8 mouse cellular contexts compared by ENCODE assay signal in the genomic region with DNA sequence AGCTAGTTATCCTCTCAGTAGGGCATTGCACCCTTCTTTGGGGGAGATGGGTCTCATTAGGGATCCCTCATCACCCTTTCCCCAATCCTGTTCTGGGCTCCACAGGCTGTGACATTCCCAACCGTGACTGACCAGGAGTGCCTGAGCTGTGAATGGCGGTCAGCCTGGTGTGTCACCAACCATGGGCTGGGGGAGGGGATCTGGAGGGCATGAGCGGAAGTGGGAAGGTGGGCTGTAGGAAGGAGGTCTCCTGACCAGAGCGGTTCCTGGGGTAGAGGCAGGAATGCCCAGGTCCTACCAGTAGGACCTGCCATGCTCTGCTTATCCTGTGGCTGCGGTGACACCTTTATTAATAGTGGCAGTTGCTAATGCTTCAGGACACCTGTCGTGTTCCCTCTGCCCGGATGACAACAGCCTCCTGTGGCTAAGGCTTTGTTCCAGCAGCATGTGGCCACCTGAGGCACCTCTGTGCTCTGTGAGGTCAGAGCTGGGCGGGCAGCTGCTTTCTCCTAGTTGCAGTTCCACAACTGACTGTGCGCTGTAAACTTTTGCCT. TPM values are rescaled to one million over a fixed set of nuclear protein-coding genes. Genes with fewer than 3 reads are reported as not detected.
DNase-seq lines count a peak whose midpoint lies in the region; ATAC-seq and TF ChIP-seq lines count a peak whose summit lies in the region.

No protein-coding gene starts in this region.

- peaks cover 32% of the 10 kb centered on the region for H3K4me1 ChIP-seq in lung, embryonic 14.5 days (ENCODE audit: insufficient read depth)
- H3K4me1 ChIP-seq in embryonic fibroblast, embryonic 13.5 days (ENCODE audit: control insufficient read depth, insufficient read depth, low read length), result peaks cover 21% of the 10 kb centered on the region
- H3K4me1 ChIP-seq in intestine, embryonic 16.5 days (ENCODE audit: control insufficient read depth, insufficient read depth, low read length), result peaks cover 57% of the 10 kb centered on the region
- peaks cover 86% of the 10 kb centered on the region for H3K4me1 ChIP-seq in neural tube, embryonic 13.5 days (replicated peaks)

- peak overlapping the region; percentile 40 for H3K4me3 ChIP-seq in lung, embryonic 14.5 days (ENCODE audit: low read depth, low read length)
- H3K4me3 ChIP-seq in embryonic fibroblast, embryonic 13.5 days (ENCODE audit: insufficient read depth, low read length), result peak overlapping the region; percentile 21; the same call in 1 of the 2 replicates
- peak overlapping the region; percentile 54 for H3K4me3 ChIP-seq in intestine, embryonic 16.5 days (ENCODE audit: low read length)
- peak overlapping the region; percentile 40 for H3K4me3 ChIP-seq in neural tube, embryonic 13.5 days

- DNase-seq in lung, embryonic 14.5 days, result no peak
- DNase-seq in lung, postnatal 14 days, result no peak
- DNase-seq in left cerebral cortex, adult 9 months (ENCODE audit: low spot score in 2 of 2), result no peak
- DNase-seq in layer of hippocampus, postnatal 25 days (ENCODE audit: extremely low spot score in 1 of 2, low spot score in 1 of 2), result no peak
- no peak for DNase-seq in gastrocnemius, adult 18-20 months (ENCODE audit: low spot score)

- 28% methylated on average over 9 of the region's 9 CpGs for WGBS in lung, embryonic 14.5 days
- 40% methylated on average over 9 of the region's 9 CpGs for WGBS in intestine, embryonic 16.5 days
- WGBS in neural tube, embryonic 13.5 days, result 28% methylated on average over 9 of the region's 9 CpGs

- no peaks in the 10 kb centered on the region for H3K27me3 ChIP-seq in lung, embryonic 14.5 days (ENCODE audit: insufficient read depth, low read length)
- no peaks in the 10 kb centered on the region for H3K27me3 ChIP-seq in intestine, embryonic 16.5 days (replicated peaks; ENCODE audit: control insufficient read depth, insufficient read depth, low read length)
- no peaks in the 10 kb centered on the region for H3K27me3 ChIP-seq in neural tube, embryonic 13.5 days

- H3K9me3 ChIP-seq in lung, embryonic 14.5 days (ENCODE audit: low read depth, low read length), result no peaks in the 10 kb centered on the region
- H3K9me3 ChIP-seq in intestine, embryonic 16.5 days (ENCODE audit: control insufficient read depth, low read length), result no peaks in the 10 kb centered on the region
- no peaks in the 10 kb centered on the region for H3K9me3 ChIP-seq in neural tube, embryonic 13.5 days

- H3K27ac ChIP-seq in lung, embryonic 14.5 days (ENCODE audit: low read depth), result peak overlapping the region; percentile 54; the same call in 1 of the 2 replicates
- no peak overlapping the region for H3K27ac ChIP-seq in embryonic fibroblast, embryonic 13.5 days (ENCODE audit: insufficient read depth, low read length)
- 0 out of 2 replicates have a peak overlapping the region, but pooled peaks have one; percentile 26 for H3K27ac ChIP-seq in intestine, embryonic 16.5 days (ENCODE audit: low read length)
- peak overlapping the region; percentile 23; the same call in 1 of the 2 replicates for H3K27ac ChIP-seq in neural tube, embryonic 13.5 days (replicated peaks)

- no peak for TF ChIP-seq POLR2A in embryonic fibroblast, embryonic 13.5 days (IDR thresholded peaks at IDR 0.05; ENCODE audit: low read depth, low read length)

- TF ChIP-seq CTCF in lung, embryonic 14.5 days (IDR thresholded peaks at IDR 0.05; ENCODE audit: low read depth), result no peak
- no peak for TF ChIP-seq CTCF in embryonic fibroblast, embryonic 13.5 days (IDR thresholded peaks at IDR 0.05; ENCODE audit: borderline replicate concordance, insufficient read depth, low read length)

- H3K36me3 ChIP-seq in lung, embryonic 14.5 days (ENCODE audit: insufficient read depth), result no peaks in the 10 kb centered on the region
- H3K36me3 ChIP-seq in intestine, embryonic 16.5 days (ENCODE audit: control insufficient read depth, insufficient read depth, low read length), result no peaks in the 10 kb centered on the region
- H3K36me3 ChIP-seq in neural tube, embryonic 13.5 days, result no peaks in the 10 kb centered on the region; the same call in 1 of the 2 replicates

- peak overlapping the region; percentile 83 for H3K4me2 ChIP-seq in lung, embryonic 14.5 days
- peak overlapping the region; percentile 82 for H3K4me2 ChIP-seq in intestine, embryonic 16.5 days (ENCODE audit: low read depth, low read length)
- H3K4me2 ChIP-seq in neural tube, embryonic 13.5 days, result peak overlapping the region; percentile 58

- peak overlapping the region; percentile 43 for H3K9ac ChIP-seq in lung, embryonic 14.5 days
- H3K9ac ChIP-seq in intestine, embryonic 16.5 days (ENCODE audit: low read depth, low read length), result peak overlapping the region; percentile 62
- peak overlapping the region; percentile 62 for H3K9ac ChIP-seq in neural tube, embryonic 13.5 days

- ATAC-seq in lung, embryonic 14.5 days (ENCODE audit: insufficient read depth), result peak; percentile 16; the same call in 1 of the 2 replicates
- ATAC-seq in intestine, embryonic 16.5 days, result peak; percentile 7
- no peak for ATAC-seq in neural tube, embryonic 13.5 days (ENCODE audit: low read depth)

RNA-seq across cellular contexts. Expression of a gene that starts 13.8 kb away (rescaled TPM):
- polyA plus RNA-seq in lung, embryonic 14.5 days (2014; fragmentation: Nextera tagmentation; extraction: Ambion mirVana), result 26.5 and 28.6 TPM in 2 replicates
- polyA plus RNA-seq in embryonic fibroblast, embryonic 13.5 days (2011; ENCODE audit: insufficient read length, low read depth, missing spikeins), result 43.6 and 53.2 TPM in 2 replicates
- 18.3 and 18.7 TPM in 2 replicates for polyA plus RNA-seq in intestine, embryonic 16.5 days (2015; fragmentation: Nextera tagmentation; extraction: Ambion mirVana)
- polyA plus RNA-seq in neural tube, embryonic 13.5 days (2015; fragmentation: Nextera tagmentation; extraction: Ambion mirVana), result 137 and 153 TPM in 2 replicates
- 100 to 1,000 TPM; 259 to 284 TPM for total RNA-seq in layer of hippocampus, postnatal 25 days (2021)
- total RNA-seq in gastrocnemius, adult 18-20 months (2021), result 1 to 10 TPM; 4.5 to 5.5 TPM

RNA-seq across cellular contexts. Expression of a gene that starts 54.8 kb away (rescaled TPM):
- 1.1 and 1.3 TPM in 2 replicates for polyA plus RNA-seq in lung, embryonic 14.5 days (2014; fragmentation: Nextera tagmentation; extraction: Ambion mirVana)
- polyA plus RNA-seq in embryonic fibroblast, embryonic 13.5 days (2011; ENCODE audit: insufficient read length, low read depth, missing spikeins), result 0.49 and 2.0 TPM in 2 replicates
- 4.1 and 4.7 TPM in 2 replicates for polyA plus RNA-seq in intestine, embryonic 16.5 days (2015; fragmentation: Nextera tagmentation; extraction: Ambion mirVana)
- polyA plus RNA-seq in neural tube, embryonic 13.5 days (2015; fragmentation: Nextera tagmentation; extraction: Ambion mirVana), result 0.06 and 0.32 TPM in 2 replicates
- under 1 TPM; 0.25 to 0.49 TPM for total RNA-seq in layer of hippocampus, postnatal 25 days (2021)
- total RNA-seq in gastrocnemius, adult 18-20 months (2021), result 10 to 100 TPM; 25.9 to 30.7 TPM
